Mouse (Mus musculus) frontal cortex, postnatal 14 days (tissue): ENCODE results near the gene Kcnd2.
A peak's percentile ranks its signal among the peaks of the same experiment; 100 is the strongest.
"Not testable (repeated sequence)": the region's sequence is repeated elsewhere in the genome, so short reads cannot be mapped to it uniquely, and the experiment has no call there.

Experiments used
- DNase-seq, 2 experiments: peaks; one replicate each; pipeline ENCODE4 v3.0.0; 2022; ENCODE audit warnings: low spot score in 2 of 2

The Kcnd2 gene

DNA sequence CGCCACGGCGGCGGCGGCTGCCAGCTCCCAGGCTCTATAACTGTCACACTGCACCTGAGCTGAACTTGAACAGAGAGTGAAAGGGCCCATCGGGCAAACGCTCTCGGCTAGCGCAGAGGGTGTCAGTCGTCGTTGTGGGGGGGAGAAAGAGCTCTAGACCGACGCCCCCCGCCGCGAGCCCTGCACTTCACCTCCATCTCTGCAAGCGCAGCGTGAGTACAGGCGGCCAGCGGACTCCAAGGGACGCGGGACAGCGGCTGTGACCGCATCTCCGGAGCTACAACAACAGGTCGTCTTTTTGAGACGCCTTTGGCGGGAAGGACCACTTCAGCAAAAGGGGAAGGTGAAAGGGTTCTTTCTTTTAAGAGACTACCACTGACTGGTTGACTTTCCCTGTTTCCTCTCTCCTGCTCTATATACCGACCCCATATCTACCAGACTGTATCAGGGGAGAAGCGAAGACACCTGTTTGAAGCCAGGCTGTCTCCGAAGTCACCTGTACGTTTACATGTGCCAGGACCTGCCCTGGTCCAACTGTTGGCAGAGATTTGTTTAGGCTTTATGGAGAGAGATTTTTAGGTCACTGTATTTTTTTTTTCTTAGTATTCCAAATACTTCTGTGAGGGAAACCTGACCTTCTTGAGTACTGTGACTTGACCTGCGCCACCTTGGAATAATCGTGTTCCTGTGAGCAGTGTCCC, at the start of gene Kcnd2:
Gene Kcnd2, plus strand, starts transcription at position 13 of the 701 bp plus-strand sequence.
- no peak for DNase-seq

DNA sequence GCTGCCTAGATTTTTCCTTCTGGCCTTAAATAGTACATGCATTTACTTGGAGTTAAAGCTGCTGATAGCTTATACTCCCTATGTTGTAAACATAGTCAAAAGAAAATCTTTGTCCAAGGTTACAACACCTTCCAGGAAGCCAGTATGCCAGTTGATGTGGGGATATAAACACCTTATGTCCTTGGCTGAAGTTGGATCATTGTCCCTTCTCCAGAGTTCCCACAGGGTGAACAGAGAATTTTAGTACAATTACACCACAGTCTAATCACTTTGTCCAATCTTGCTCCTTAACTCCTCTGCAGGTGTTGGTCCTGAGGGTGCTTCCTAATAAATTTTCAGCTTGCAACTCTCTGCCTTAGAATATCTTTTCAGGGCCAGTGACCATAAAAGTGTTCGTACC, 48.7 kb upstream of the Kcnd2 start:
- DNase-seq: no peak

GRCm38 (mm10) chr6:21195341-21195740, 20.0 kb upstream of the Kcnd2 start:
- DNase-seq: no peak

GRCm38 (mm10) chr6:21213865-21214672, 1.2 kb upstream of the Kcnd2 start:
- DNase-seq: peak; percentile 51 to 75

- DNase-seq: peak; percentile 37 to 62
Measured at GRCm38 (mm10) chr6:21214673-21215490, 421 bp upstream of the Kcnd2 start.

- peak in 1 of 2 experiments; percentile 10 for DNase-seq
Measured at GRCm38 (mm10) chr6:21216206-21217020, 1.1 kb downstream of the Kcnd2 start.

DNA sequence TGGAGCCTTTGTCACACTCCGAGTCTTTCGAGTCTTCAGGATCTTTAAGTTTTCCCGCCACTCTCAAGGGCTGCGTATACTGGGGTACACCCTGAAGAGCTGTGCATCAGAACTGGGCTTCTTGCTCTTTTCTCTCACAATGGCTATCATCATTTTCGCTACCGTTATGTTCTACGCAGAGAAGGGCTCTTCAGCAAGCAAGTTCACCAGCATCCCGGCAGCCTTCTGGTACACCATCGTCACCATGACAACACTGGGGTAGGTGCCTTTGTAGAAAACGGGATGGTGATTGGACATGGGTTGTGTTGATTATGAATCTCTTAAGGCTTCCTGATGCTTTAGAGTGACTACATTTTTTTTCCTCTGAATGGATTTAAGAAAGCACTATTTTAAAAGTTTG, 1.9 kb downstream of the Kcnd2 start:
- no peak for DNase-seq

DNA sequence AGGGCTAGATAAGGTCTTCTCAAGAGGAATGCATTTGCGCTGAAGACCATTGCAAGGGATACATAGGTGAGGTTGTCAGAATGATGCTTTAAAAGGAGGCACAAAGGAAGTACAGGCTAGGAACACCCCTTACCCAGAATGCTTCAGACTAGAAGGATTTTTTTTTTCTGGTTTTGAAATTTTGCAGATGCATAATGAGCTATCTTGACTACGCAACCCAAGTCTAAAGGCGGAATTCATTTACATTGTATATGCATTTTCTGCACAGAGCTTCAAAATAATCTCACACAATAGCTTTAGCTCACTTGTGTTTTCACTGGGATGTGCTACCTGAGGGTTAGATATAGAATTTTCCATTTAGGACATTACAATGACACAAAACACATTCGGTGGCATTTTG, 10.8 kb downstream of the Kcnd2 start:
- DNase-seq: no peak

DNA sequence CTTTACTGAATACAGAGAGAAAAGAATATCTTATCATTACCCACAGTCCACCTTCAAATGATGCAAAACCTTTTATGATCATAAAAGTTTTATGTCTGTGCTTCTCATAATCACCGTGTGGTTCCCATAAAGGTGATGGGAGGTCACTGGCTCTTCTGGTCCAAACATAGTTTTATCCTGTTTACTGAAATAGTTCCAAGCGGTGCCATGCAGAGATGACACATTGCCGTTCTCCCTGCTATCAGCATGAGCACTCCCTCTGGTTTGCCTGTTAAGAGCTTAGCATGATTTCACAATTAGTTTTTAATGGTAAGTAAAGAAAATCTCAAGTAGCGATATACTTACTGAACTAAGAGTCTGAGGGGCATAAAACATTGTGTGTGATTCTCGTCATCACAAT, 43.7 kb downstream of the Kcnd2 start:
- DNase-seq: no peak

DNA sequence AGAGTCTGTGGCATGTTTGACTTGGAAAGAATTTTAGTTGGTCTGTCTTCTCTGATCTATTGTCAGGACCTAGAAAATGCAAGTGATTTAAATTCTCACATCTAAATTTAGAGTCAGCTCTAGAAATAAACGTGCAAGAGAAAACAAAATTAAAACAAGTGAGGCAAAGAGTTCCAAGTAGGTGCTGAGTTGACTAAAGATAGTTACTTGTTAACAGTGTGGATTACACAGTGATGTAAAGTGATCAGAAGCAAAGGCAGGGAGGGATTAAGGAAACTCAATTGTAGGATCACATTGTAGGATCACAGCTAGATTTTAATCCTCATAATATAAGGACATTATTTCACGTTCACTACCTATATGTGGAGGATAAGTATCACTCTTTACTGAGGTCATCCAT, 52.6 kb downstream of the Kcnd2 start:
- no peak for DNase-seq

DNA sequence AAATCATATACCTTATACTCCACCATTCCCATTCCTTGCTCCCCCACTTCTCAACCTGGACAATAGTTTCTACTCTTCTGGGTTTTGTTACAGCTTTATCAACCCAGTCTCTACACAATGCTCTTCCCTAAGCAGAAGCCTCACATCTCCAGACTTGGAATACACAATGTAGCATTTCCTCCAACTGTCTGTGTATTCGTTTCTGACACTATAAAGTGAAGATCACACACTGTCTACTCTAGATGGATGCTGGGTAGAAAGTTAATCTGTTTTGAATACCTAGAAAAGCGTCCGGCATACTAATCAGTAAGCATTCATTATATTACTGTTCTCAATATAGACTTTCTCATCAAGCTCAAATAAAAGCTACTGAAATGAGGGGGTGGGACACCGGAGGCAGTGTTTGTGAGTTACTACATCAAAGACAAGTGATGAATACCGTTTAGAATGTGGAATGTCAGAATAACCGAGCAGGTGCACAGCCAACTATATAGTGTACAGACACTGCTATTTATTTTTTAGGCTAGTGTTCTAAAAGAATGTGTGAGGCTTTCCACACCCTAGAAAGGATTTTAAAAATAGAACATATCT, 62.1 kb downstream of the Kcnd2 start:
- no peak for DNase-seq

DNA sequence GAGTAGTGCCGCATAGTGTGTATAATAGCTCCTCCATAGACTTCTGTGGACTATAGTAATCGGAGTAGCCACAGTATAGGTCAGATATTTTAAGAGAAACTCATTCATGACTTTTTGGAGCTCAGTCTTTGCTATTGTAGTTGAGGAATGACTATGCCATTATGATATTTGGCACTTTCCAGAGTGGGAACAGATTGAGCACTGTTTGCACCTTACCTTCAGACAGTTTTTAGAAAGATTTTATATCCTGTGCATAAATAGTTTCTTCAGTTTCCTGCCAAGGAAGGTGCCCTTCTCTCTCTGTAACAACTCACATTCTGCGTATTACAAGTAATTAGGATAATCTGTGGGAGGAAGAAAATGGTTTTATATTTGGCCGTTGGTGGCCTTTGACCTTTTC, 89.6 kb downstream of the Kcnd2 start:
- DNase-seq: no peak

GRCm38 (mm10) chr6:21310159-21310558, 94.9 kb downstream of the Kcnd2 start:
- no peak for DNase-seq

- no peak for DNase-seq
Measured at GRCm38 (mm10) chr6:21321407-21321806, 106.1 kb downstream of the Kcnd2 start.

DNA sequence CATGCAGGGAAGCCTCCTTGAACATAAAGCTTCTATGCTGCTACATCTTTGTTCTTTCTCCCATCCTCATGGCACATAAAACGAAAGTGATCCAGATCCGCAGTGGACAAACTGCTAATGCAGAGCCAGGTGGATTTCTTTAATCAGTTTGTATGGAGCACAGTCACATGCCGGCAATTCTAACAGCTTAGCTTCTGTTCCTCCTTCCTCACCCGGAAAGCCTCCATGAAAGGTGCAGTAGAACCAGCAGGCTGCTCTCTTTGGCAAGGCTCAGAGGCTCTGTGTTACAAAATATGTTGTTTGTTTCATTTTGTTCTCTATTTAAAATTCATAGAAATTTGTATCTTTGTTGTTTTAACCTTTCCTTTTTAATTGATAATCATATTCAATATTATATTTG, 106.9 kb downstream of the Kcnd2 start:
- no peak for DNase-seq

GRCm38 (mm10) chr6:21325251-21325650, 109.9 kb downstream of the Kcnd2 start:
- DNase-seq: no peak

GRCm38 (mm10) chr6:21327081-21327737, 111.9 kb downstream of the Kcnd2 start:
- no peak for DNase-seq

- DNase-seq: not testable (repeated sequence)
Measured at GRCm38 (mm10) chr6:21385298-21385697, 170.0 kb downstream of the Kcnd2 start.

- DNase-seq: no peak
Measured at GRCm38 (mm10) chr6:21391776-21392175, 176.5 kb downstream of the Kcnd2 start.

- no peak for DNase-seq
Measured at GRCm38 (mm10) chr6:21413656-21414055, 198.4 kb downstream of the Kcnd2 start.
